Mouse (Mus musculus): ENCODE results near the gene Rasgrf1. TPM values are rescaled to one million over a fixed set of nuclear protein-coding genes. Genes with fewer than 3 reads are reported as not detected.
A peak's percentile ranks its signal among the peaks of the same experiment; 100 is the strongest.
"Not testable (repeated sequence)": the region's sequence is repeated elsewhere in the genome, so short reads cannot be mapped to it uniquely, and the experiment has no call there.

Gene Rasgrf1
- polyA plus RNA-seq, 1 experiment from 2014 or later: 0.02 TPM

DNA sequence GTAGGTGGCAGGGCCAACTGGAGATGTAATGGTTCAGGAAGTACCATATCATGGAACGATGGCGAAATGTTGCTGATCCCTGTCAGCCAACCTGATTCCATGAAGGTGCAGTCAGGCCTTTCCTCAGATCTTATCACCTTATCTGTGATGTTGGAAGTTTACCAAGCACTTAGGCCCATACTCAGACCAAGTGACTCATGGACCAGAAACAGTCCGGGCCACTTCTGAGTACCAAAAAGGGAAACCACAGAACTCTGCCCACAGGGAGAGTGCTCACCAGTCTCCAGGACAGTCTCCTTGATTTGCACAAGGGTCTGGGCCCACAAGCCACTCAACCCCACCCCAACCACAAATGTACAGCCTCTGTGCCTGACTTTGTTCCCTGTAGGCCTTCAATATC, 126.1 kb downstream of the Rasgrf1 start:
- Histone ChIP-seq H3K4me2 (ENCODE audit: low read depth, low read length) (no peak overlapping the region), H3K27ac (ENCODE audit: low read length) (no peak overlapping the region), H3K9ac (ENCODE audit: low read depth, low read length) (no peak overlapping the region), H3K4me1 (ENCODE audit: control insufficient read depth, low read depth, low read length) (no peaks in the 10 kb centered on the region), H3K4me3 (ENCODE audit: low read depth, low read length) (no peak overlapping the region), H3K36me3 (ENCODE audit: control insufficient read depth, insufficient read depth) (no peaks in the 10 kb centered on the region), H3K9me3 (replicated peaks; ENCODE audit: control insufficient read depth, low read length) (no peaks in the 10 kb centered on the region), H3K27me3 (ENCODE audit: control insufficient read depth, insufficient read depth, low read depth, low read length) (no peaks in the 10 kb centered on the region)
- WGBS (ENCODE audit: insufficient replicate concordance): 76% methylated on average over 3 of the region's 3 CpGs
- no peak for ATAC-seq (ENCODE audit: low read depth)

DNA sequence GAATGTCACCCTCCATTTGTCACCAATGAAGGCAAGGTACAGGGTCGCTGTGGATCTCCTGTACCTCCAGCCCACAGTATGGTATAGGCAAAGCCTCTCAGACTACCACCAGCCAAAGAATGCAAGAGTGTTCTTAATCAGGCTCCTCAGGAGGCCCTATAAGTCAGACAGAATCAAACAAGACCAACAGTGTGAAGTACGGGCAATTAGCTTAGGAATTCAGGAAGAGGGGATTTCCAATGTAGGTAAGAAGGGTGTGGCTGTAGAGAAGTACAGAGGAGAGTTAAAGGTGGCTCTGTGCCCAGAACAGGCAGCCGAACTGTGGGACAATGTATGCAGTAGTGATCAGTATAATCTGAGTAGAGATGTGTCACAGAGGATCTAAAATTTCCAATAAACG, 126.6 kb downstream of the Rasgrf1 start:
- 59% methylated on average over 4 of the region's 4 CpGs for WGBS (ENCODE audit: insufficient replicate concordance)
- no peak for ATAC-seq (ENCODE audit: low read depth)

DNA sequence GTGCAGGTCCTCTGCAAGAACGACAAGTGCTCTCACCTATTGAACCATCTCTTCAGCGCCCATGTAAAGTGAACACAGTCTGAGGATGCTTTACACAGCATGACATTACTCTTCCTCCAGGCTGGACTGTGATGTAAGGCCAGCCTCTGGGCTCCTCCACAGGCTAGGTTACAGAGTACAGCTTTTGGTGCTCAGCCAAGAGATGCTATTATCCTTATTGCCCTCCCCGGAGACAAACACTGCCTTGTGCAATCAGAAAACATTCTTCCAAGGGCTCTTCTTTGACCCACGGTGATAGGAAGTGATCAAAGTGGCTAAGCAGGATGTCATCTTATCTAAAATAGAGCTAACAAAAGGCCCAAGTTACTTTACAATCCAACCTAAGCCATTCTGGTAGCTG, 128.8 kb downstream of the Rasgrf1 start:
- Histone ChIP-seq H3K4me1 (ENCODE audit: control insufficient read depth, low read depth, low read length) (no peaks in the 10 kb centered on the region), H3K4me3 (ENCODE audit: low read depth, low read length) (no peak overlapping the region), H3K27ac (ENCODE audit: low read length) (no peak overlapping the region), H3K27me3 (ENCODE audit: control insufficient read depth, insufficient read depth, low read depth, low read length) (no peaks in the 10 kb centered on the region), H3K36me3 (ENCODE audit: control insufficient read depth, insufficient read depth) (no peaks in the 10 kb centered on the region), H3K9ac (ENCODE audit: low read depth, low read length) (no peak overlapping the region), H3K9me3 (replicated peaks; ENCODE audit: control insufficient read depth, low read length) (no peaks in the 10 kb centered on the region), H3K4me2 (ENCODE audit: low read depth, low read length) (no peak overlapping the region)
- no peak for ATAC-seq (ENCODE audit: low read depth)
- 48% methylated on average over 4 of the region's 4 CpGs for WGBS (ENCODE audit: insufficient replicate concordance)

More for the DNA sequence above, 126.6 kb downstream of the Rasgrf1 start:
- Histone ChIP-seq H3K9me3 (replicated peaks; ENCODE audit: control insufficient read depth, low read length) (no peaks in the 10 kb centered on the region), H3K27me3 (ENCODE audit: control insufficient read depth, insufficient read depth, low read depth, low read length) (no peaks in the 10 kb centered on the region), H3K4me2 (ENCODE audit: low read depth, low read length) (no peak overlapping the region), H3K36me3 (ENCODE audit: control insufficient read depth, insufficient read depth) (no peaks in the 10 kb centered on the region), H3K27ac (ENCODE audit: low read length) (no peak overlapping the region), H3K4me1 (ENCODE audit: control insufficient read depth, low read depth, low read length) (no peaks in the 10 kb centered on the region), H3K4me3 (ENCODE audit: low read depth, low read length) (no peak overlapping the region), H3K9ac (ENCODE audit: low read depth, low read length) (no peak overlapping the region)

DNA sequence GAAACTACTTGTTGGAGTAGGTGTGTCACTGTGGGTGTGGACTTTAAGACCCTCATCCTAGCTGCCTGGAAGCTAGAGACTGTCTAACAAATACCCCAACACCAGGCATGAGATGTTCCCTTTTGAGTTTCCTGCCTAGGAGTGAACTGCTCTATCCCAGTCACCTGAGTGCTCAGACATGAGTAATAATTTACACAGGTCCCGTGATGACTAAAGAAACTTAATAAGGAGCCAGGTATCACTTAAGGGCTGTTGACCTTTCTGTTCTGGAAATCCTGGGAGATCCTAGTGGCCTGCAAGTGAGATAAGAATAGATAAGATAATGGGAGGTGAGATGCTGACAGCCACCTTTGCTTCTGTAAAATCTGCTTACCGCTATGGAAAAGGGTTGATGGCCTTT, 131.2 kb downstream of the Rasgrf1 start:
- no peak overlapping the region for H3K9ac ChIP-seq (ENCODE audit: low read depth, low read length)
- no peaks in the 10 kb centered on the region for H3K9me3 ChIP-seq (replicated peaks; ENCODE audit: control insufficient read depth, low read length)
- ATAC-seq (ENCODE audit: low read depth): no peak
- H3K27me3 ChIP-seq (ENCODE audit: control insufficient read depth, insufficient read depth, low read depth, low read length): no peaks in the 10 kb centered on the region
- no peaks in the 10 kb centered on the region for H3K4me1 ChIP-seq (ENCODE audit: control insufficient read depth, low read depth, low read length)
- no peak overlapping the region for H3K27ac ChIP-seq (ENCODE audit: low read length)
- no peak overlapping the region for H3K4me3 ChIP-seq (ENCODE audit: low read depth, low read length)
- no peak overlapping the region for H3K4me2 ChIP-seq (ENCODE audit: low read depth, low read length)
- WGBS (ENCODE audit: insufficient replicate concordance): 58% methylated on average over 2 of the region's 2 CpGs
- no peaks in the 10 kb centered on the region for H3K36me3 ChIP-seq (ENCODE audit: control insufficient read depth, insufficient read depth)

DNA sequence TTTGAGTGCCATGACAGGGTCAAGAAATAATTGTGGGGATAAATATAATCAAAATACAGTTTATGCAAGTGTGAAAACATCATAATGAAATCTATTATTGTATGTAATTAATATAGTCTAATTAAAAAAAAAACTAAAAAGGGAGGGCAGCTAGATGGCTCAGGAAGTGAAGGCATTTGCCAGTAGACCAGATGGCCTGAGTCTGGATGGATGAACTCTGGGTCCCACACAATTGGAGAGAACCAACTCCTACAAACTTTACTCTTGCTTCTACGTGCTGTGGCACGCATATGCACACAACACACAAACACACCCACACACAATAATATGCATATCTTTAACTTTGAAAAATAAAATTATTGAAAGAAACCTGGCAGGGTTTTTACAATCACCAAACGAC, 131.8 kb downstream of the Rasgrf1 start:
- no peaks in the 10 kb centered on the region for H3K36me3 ChIP-seq (ENCODE audit: control insufficient read depth, insufficient read depth)
- no peak for ATAC-seq (ENCODE audit: low read depth)
- no peak overlapping the region for H3K4me3 ChIP-seq (ENCODE audit: low read depth, low read length)
- no peaks in the 10 kb centered on the region for H3K4me1 ChIP-seq (ENCODE audit: control insufficient read depth, low read depth, low read length)
- H3K27ac ChIP-seq (ENCODE audit: low read length): no peak overlapping the region
- 71% methylated on average over 3 of the region's 3 CpGs for WGBS (ENCODE audit: insufficient replicate concordance)
- no peak overlapping the region for H3K9ac ChIP-seq (ENCODE audit: low read depth, low read length)
- H3K9me3 ChIP-seq (replicated peaks; ENCODE audit: control insufficient read depth, low read length): no peaks in the 10 kb centered on the region
- H3K4me2 ChIP-seq (ENCODE audit: low read depth, low read length): no peak overlapping the region
- no peaks in the 10 kb centered on the region for H3K27me3 ChIP-seq (ENCODE audit: control insufficient read depth, insufficient read depth, low read depth, low read length)

- not testable (repeated sequence) for H3K4me2 ChIP-seq (ENCODE audit: low read depth, low read length); H3K27ac ChIP-seq (ENCODE audit: low read length); H3K9ac ChIP-seq (ENCODE audit: low read depth, low read length); H3K27me3 ChIP-seq (ENCODE audit: control insufficient read depth, insufficient read depth, low read depth, low read length); H3K4me1 ChIP-seq (ENCODE audit: control insufficient read depth, low read depth, low read length); H3K36me3 ChIP-seq (ENCODE audit: control insufficient read depth, insufficient read depth); H3K4me3 ChIP-seq (ENCODE audit: low read depth, low read length); H3K9me3 ChIP-seq (replicated peaks; ENCODE audit: control insufficient read depth, low read length)
- 76% methylated on average over 8 of the region's 8 CpGs for WGBS (ENCODE audit: insufficient replicate concordance)
- ATAC-seq (ENCODE audit: low read depth): peak; percentile 60
Measured at GRCm38 (mm10) chr9:90042906-90043305, 133.2 kb downstream of the Rasgrf1 start.

DNA sequence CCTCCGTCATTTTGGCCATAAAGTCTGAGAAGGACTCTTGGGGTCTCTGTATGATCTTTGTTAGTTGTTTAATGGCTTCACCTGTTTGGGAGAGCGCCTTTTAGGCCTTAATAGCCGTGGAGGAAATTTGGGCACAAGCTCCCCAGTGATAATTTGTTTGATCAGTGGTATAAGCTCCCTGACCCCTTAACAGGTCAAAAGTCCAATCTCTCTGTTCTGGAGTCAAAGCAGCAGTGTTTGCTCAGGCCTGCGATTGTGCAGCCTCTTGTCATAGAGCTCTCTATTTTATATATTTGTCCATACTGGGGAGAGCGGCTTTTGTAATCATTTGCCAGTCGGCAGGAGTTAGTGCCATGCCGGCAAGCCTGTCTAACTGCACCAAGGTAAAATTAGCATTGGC, 135.5 kb downstream of the Rasgrf1 start:
- Histone ChIP-seq H3K36me3 (ENCODE audit: control insufficient read depth, insufficient read depth) (no peaks in the 10 kb centered on the region), H3K4me2 (ENCODE audit: low read depth, low read length) (no peak overlapping the region), H3K27me3 (ENCODE audit: control insufficient read depth, insufficient read depth, low read depth, low read length) (no peaks in the 10 kb centered on the region), H3K27ac (ENCODE audit: low read length) (no peak overlapping the region), H3K9me3 (replicated peaks; ENCODE audit: control insufficient read depth, low read length) (no peaks in the 10 kb centered on the region), H3K4me3 (ENCODE audit: low read depth, low read length) (no peak overlapping the region), H3K9ac (ENCODE audit: low read depth, low read length) (no peak overlapping the region), H3K4me1 (ENCODE audit: control insufficient read depth, low read depth, low read length) (no peaks in the 10 kb centered on the region)
- no peak for ATAC-seq (ENCODE audit: low read depth)
- WGBS (ENCODE audit: insufficient replicate concordance): 65% methylated on average over 7 of the region's 7 CpGs

DNA sequence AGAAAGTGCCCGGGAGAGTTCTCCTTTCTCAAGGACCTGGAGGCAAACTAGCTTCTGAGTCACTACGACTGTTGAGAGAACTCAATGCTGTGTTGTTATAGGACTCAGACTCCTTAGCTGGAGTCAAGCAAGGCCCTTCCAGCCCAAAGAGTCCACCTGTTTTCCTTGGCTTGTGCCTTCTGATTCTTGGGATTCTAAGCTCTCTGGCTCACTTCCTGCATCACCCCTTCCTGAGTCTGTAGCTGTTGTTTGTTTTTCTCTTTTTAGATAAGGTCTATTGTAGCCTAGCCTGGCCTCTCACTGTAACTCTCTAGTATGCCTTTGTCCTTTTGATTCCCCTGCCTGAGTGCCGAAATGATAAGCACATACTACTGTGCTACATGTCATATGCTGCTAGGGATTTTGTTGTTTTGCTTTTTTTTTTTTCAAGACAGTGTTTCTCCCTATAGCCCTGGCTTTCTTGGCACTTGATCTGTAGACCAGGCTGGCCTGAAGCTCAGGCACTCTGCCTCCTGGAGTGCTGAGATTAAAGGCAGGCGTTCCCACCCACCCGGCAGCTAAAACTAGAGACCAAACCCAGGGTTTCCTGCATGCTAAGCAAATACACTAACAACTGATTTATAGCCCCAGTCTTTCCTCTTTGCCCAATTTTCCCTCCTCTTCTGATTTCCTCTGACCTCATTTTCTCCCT, 138.4 kb downstream of the Rasgrf1 start:
- Histone ChIP-seq H3K9ac (ENCODE audit: low read depth, low read length) (no peak overlapping the region), H3K36me3 (ENCODE audit: control insufficient read depth, insufficient read depth) (no peaks in the 10 kb centered on the region), H3K27ac (ENCODE audit: low read length) (no peak overlapping the region), H3K9me3 (replicated peaks; ENCODE audit: control insufficient read depth, low read length) (no peaks in the 10 kb centered on the region), H3K4me3 (ENCODE audit: low read depth, low read length) (no peak overlapping the region), H3K4me2 (ENCODE audit: low read depth, low read length) (no peak overlapping the region), H3K4me1 (ENCODE audit: control insufficient read depth, low read depth, low read length) (no peaks in the 10 kb centered on the region), H3K27me3 (ENCODE audit: control insufficient read depth, insufficient read depth, low read depth, low read length) (no peaks in the 10 kb centered on the region)
- ATAC-seq (ENCODE audit: low read depth): no peak
- WGBS (ENCODE audit: insufficient replicate concordance): 26% methylated on average over 5 of the region's 5 CpGs

DNA sequence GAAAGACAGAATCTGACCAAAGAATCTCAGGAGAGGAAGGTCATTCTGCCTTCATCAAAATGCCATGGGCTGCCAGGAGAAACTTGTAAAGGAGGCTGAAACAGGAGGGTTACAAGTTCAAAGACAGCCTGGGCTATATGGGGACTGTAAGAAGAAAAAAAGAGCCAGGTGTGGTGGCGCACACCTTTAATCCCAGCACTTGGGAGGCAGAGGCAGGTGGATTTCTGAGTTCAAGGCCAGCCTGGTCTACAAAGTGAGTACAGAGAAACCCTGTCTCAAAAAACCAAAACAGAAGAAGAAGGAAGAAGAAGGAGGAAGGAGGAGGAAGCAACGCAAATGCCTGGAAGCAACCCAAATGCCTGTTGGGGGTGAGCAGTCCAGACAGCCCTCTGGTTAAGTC, 144.1 kb downstream of the Rasgrf1 start, which contains the start of gene Ctsh:
Ctsh (plus strand) TSS at position 301 of the 400 bp plus-strand sequence.
- Histone ChIP-seq H3K9ac (ENCODE audit: low read depth, low read length) (peak within 1 kb of the TSS; percentile 55), H3K27ac (ENCODE audit: low read length) (peak within 1 kb of the TSS; percentile 73), H3K36me3 (ENCODE audit: control insufficient read depth, insufficient read depth) (no peaks in the 10 kb centered on the region), H3K9me3 (replicated peaks; ENCODE audit: control insufficient read depth, low read length) (no peaks in the 10 kb centered on the region), H3K4me3 (ENCODE audit: low read depth, low read length) (peak within 1 kb of the TSS; percentile 58), H3K4me1 (ENCODE audit: control insufficient read depth, low read depth, low read length) (no peaks in the 10 kb centered on the region), H3K27me3 (ENCODE audit: control insufficient read depth, insufficient read depth, low read depth, low read length) (no peaks in the 10 kb centered on the region; the same call in none of the 2 replicates), H3K4me2 (ENCODE audit: low read depth, low read length) (peak within 1 kb of the TSS; percentile 42)
- WGBS (ENCODE audit: insufficient replicate concordance): 41% methylated on average over 2 of the region's 2 CpGs
- ATAC-seq (ENCODE audit: low read depth): 0 out of 2 replicates have a peak, but pooled peaks have one; percentile 4
